Mouse (Mus musculus) MEL (cell line): ENCODE measurements around the gene Skor1. TPM values are rescaled to one million over a fixed set of nuclear protein-coding genes. Genes with fewer than 3 reads are reported as not detected.

ENCODE experiments used
- DNase-seq: peaks from one replicate; pipeline ENCODE4 v3.0.0; 2011; ENCODE audit warnings: low read depth, low spot score
- H3K27ac ChIP-seq: 2 replicates; pipeline ENCODE4 v1.5.1; 2012; ENCODE audit warnings: low read depth, mild to moderate bottlenecking, control low read depth, low read length, moderate library complexity; ENCODE audit not compliant: control insufficient read depth
- H3K27me3 ChIP-seq, 2 experiments: fragments of 150-350 bp in 1 of 2; sonication (generic) in 1 of 2; 2 replicates each; pipeline ENCODE4 v1.6.1; 2012; ENCODE audit warnings: low read length in 2 of 2, mild to moderate bottlenecking in 2 of 2, improper control_type of control experiment in 1 of 2, moderate library complexity in 1 of 2; ENCODE audit not compliant: insufficient read depth in 2 of 2, control insufficient read depth in 1 of 2
- H3K36me3 ChIP-seq, 2 experiments: 2 replicates each; pipeline ENCODE4 v1.6.1; 2012 to 2014; ENCODE audit warnings: low read length in 2 of 2, improper control_type of control experiment in 1 of 2, inconsistent platforms in 1 of 2, mild to moderate bottlenecking in 1 of 2; ENCODE audit not compliant: insufficient read depth in 2 of 2, control insufficient read depth in 1 of 2
- H3K4me1 ChIP-seq, 2 experiments: fragments of 150-350 bp in 1 of 2; sonication (generic) in 1 of 2; 2 replicates each; pipeline ENCODE4 v1.6.1; 2012; ENCODE audit warnings: low read length in 2 of 2, improper control_type of control experiment in 1 of 2, mild to moderate bottlenecking in 1 of 2; ENCODE audit not compliant: insufficient read depth in 2 of 2, control insufficient read depth in 1 of 2
- H3K4me3 ChIP-seq, 2 experiments: fragments of 150-350 bp in 1 of 2; sonication (generic) in 1 of 2; 2 replicates each; pipeline ENCODE4 v1.5.1; 2012; ENCODE audit warnings: low read depth in 2 of 2, low read length in 2 of 2, mild to moderate bottlenecking in 2 of 2, moderate library complexity in 2 of 2, control low read depth in 1 of 2, improper control_type of control experiment in 1 of 2; ENCODE audit not compliant: control insufficient read depth in 1 of 2, insufficient read depth in 1 of 2
- H3K79me2 ChIP-seq: 2 replicates; pipeline ENCODE4 v1.6.1; 2012; ENCODE audit warnings: mild to moderate bottlenecking, low read length, moderate library complexity; ENCODE audit not compliant: control insufficient read depth, poor library complexity, insufficient read depth
- H3K9ac ChIP-seq: 2 replicates; pipeline ENCODE4 v1.6.1; 2012; ENCODE audit warnings: low read depth, mild to moderate bottlenecking, control low read depth, low read length, moderate library complexity; ENCODE audit not compliant: control insufficient read depth, poor library complexity, severe bottlenecking
- H3K9me3 ChIP-seq: fragments of 150-350 bp; sonication (generic); replicated peaks from 2 replicates; pipeline ENCODE4 v1.6.1; 2012; ENCODE audit warnings: mild to moderate bottlenecking, low read length, improper control_type of control experiment, moderate library complexity; ENCODE audit not compliant: insufficient read depth
- BHLHE40 ChIP-seq: IDR thresholded peaks from 2 replicates; pipeline ENCODE4 v1.6.1; 2012; ENCODE audit warnings: low read depth, mild to moderate bottlenecking, inconsistent platforms, low read length, improper control_type of control experiment, borderline replicate concordance
- CHD1 ChIP-seq: IDR thresholded peaks from 2 replicates; pipeline ENCODE4 v1.6.1; 2012; ENCODE audit warnings: low read depth, mild to moderate bottlenecking, inconsistent platforms, low read length, improper control_type of control experiment
- CTCF ChIP-seq, 3 experiments: IDR thresholded peaks in 2 of 3; conservative IDR thresholded peaks in 1 of 3; 2 replicates each; pipeline ENCODE4 v1.5.1; 2011 to 2012; ENCODE audit warnings: low read length in 3 of 3, low read depth in 2 of 3, mild to moderate bottlenecking in 2 of 3, improper control_type of control experiment in 1 of 3, inconsistent platforms in 1 of 3, mixed read lengths in 1 of 3, moderate library complexity in 1 of 3; ENCODE audit not compliant: control insufficient read depth in 1 of 3, insufficient read depth in 1 of 3, poor library complexity in 1 of 3, severe bottlenecking in 1 of 3
- EP300 ChIP-seq, 2 experiments: IDR thresholded peaks; 2 replicates each; pipeline ENCODE4 v1.6.1; 2011; ENCODE audit warnings: improper control_type of control experiment in 2 of 2, low read length in 2 of 2, low read depth in 1 of 2, mild to moderate bottlenecking in 1 of 2
- JUND ChIP-seq: IDR thresholded peaks from 2 replicates; pipeline ENCODE4 v1.6.1; 2011; ENCODE audit warnings: low read depth, mild to moderate bottlenecking, improper control_type of control experiment, low read length
- KAT2A ChIP-seq: conservative IDR thresholded peaks from 2 replicates; pipeline ENCODE4 v1.6.1; 2012; ENCODE audit warnings: low read depth, low read length, improper control_type of control experiment, inconsistent platforms
- MAFK ChIP-seq: IDR thresholded peaks from 2 replicates; pipeline ENCODE4 v1.6.1; 2011; ENCODE audit warnings: low read depth, mild to moderate bottlenecking, low read length, improper control_type of control experiment, borderline replicate concordance
- MAX ChIP-seq: IDR thresholded peaks from 2 replicates; pipeline ENCODE4 v1.6.1; 2011; ENCODE audit warnings: low read length, improper control_type of control experiment
- MEF2A ChIP-seq: IDR thresholded peaks from 2 replicates; pipeline ENCODE4 v1.6.1; 2014; ENCODE audit warnings: low read depth, mild to moderate bottlenecking, inconsistent platforms, low read length, improper control_type of control experiment; ENCODE audit not compliant: poor library complexity, insufficient replicate concordance, severe bottlenecking; ENCODE audit errors: extremely low read depth
- MXI1 ChIP-seq: IDR thresholded peaks from 2 replicates; pipeline ENCODE4 v1.6.1; 2011; ENCODE audit warnings: mild to moderate bottlenecking, low read depth, low read length, improper control_type of control experiment
- MYB ChIP-seq: IDR thresholded peaks from 2 replicates; pipeline ENCODE4 v1.6.1; 2011; ENCODE audit warnings: mild to moderate bottlenecking, low read depth, low read length, improper control_type of control experiment
- NELFE ChIP-seq: IDR thresholded peaks from 2 replicates; pipeline ENCODE4 v1.6.1; 2011; ENCODE audit warnings: low read depth, low read length, improper control_type of control experiment
- NRF1 ChIP-seq: IDR thresholded peaks from 2 replicates; pipeline ENCODE4 v1.6.1; 2014; ENCODE audit warnings: low read depth, mild to moderate bottlenecking, inconsistent platforms, low read length, improper control_type of control experiment, moderate library complexity; ENCODE audit not compliant: poor library complexity, insufficient read depth, severe bottlenecking
- POLR2A ChIP-seq, 2 experiments: IDR thresholded peaks; 2 replicates each; pipeline ENCODE4 v1.6.1; 2011 to 2012; ENCODE audit warnings: low read length in 2 of 2, mild to moderate bottlenecking in 2 of 2, control low read depth in 1 of 2, improper control_type of control experiment in 1 of 2, low read depth in 1 of 2, moderate library complexity in 1 of 2; ENCODE audit not compliant: control insufficient read depth in 1 of 2, insufficient read depth in 1 of 2, poor library complexity in 1 of 2
- POLR2AphosphoS2 ChIP-seq: IDR thresholded peaks from 2 replicates; pipeline ENCODE4 v1.6.1; 2011; ENCODE audit warnings: low read length, improper control_type of control experiment
- RAD21 ChIP-seq: IDR thresholded peaks from 2 replicates; pipeline ENCODE4 v1.6.1; 2011; ENCODE audit warnings: mild to moderate bottlenecking, low read depth, low read length, improper control_type of control experiment
- RCOR1 ChIP-seq: IDR thresholded peaks from 2 replicates; pipeline ENCODE4 v1.6.1; 2012; ENCODE audit warnings: low read depth, mild to moderate bottlenecking, inconsistent platforms, low read length, improper control_type of control experiment
- SIN3A ChIP-seq: IDR thresholded peaks from 2 replicates; pipeline ENCODE4 v1.6.1; 2012; ENCODE audit warnings: low read length, improper control_type of control experiment, inconsistent platforms
- TCF12 ChIP-seq: IDR thresholded peaks from 2 replicates; pipeline ENCODE4 v1.6.1; 2014; ENCODE audit warnings: low read depth, mild to moderate bottlenecking, inconsistent platforms, low read length, improper control_type of control experiment, moderate library complexity
- USF1 ChIP-seq: IDR thresholded peaks from 2 replicates; pipeline ENCODE4 v1.6.1; 2014; ENCODE audit warnings: low read depth, mild to moderate bottlenecking, inconsistent platforms, low read length, improper control_type of control experiment, moderate library complexity
- USF2 ChIP-seq, 2 experiments: IDR thresholded peaks; 2 replicates each; pipeline ENCODE4 v1.6.1; 2011 to 2012; ENCODE audit warnings: improper control_type of control experiment in 2 of 2, low read length in 2 of 2, borderline replicate concordance in 1 of 2, inconsistent platforms in 1 of 2, low read depth in 1 of 2, mild to moderate bottlenecking in 1 of 2; ENCODE audit not compliant: insufficient read depth in 1 of 2
- ZKSCAN1 ChIP-seq: IDR thresholded peaks from 2 replicates; pipeline ENCODE4 v1.6.1; 2012; ENCODE audit warnings: low read depth, mild to moderate bottlenecking, inconsistent platforms, low read length, improper control_type of control experiment, moderate library complexity
- ZMIZ1 ChIP-seq: IDR thresholded peaks from 2 replicates; pipeline ENCODE4 v1.6.1; 2012; ENCODE audit warnings: low read depth, mild to moderate bottlenecking, inconsistent platforms, low read length, improper control_type of control experiment, moderate library complexity
- ZNF384 ChIP-seq: IDR thresholded peaks from 2 replicates; pipeline ENCODE4 v1.6.1; 2012; ENCODE audit warnings: low read depth, mild to moderate bottlenecking, inconsistent platforms, low read length, improper control_type of control experiment
- polyA plus RNA-seq, 2 experiments: library from polyadenylated mRNA; stranded (reverse) in 1 of 2; unstranded in 1 of 2; fragments of >175 nt in 1 of 2; fragments of >200 nt in 1 of 2; gene quantifications; 2 replicates each; pipeline versions ENCODE4 v1.2.1 to v1.2.4; 2012; ENCODE audit warnings: low replicate concordance in 2 of 2, low read depth in 1 of 2; ENCODE audit not compliant: insufficient read length in 2 of 2, insufficient read depth in 1 of 2, missing spikeins in 1 of 2
- total RNA-seq: library from RNA; depleted of rRNA; stranded (reverse); fragments of 300-350 nt; gene quantifications from 2 replicates; pipeline ENCODE4 v1.2.3, GENCODE M21; 2012

The Skor1 gene
- total and polyA plus RNA-seq, 3 experiments, result 0.06 TPM; not detected in 2

- Histone ChIP-seq H3K9me3 (no peaks in the 10 kb centered on the region), H3K4me1 (no peaks in the 10 kb centered on the region), H3K4me3 (no peak overlapping the region)
- no peak for TF ChIP-seq ZKSCAN1
- no peak for TF ChIP-seq USF2 (IDR thresholded peaks at IDR 0.05; ENCODE audit: borderline replicate concordance in 1 of 2, insufficient read depth in 1 of 2, low read depth in 1 of 2, low read length in 2 of 2)
- TF ChIP-seq RCOR1, result no peak
- TF ChIP-seq MEF2A, result no peak
- TF ChIP-seq, all 39 proteins: peak for 0
- H3K79me2 ChIP-seq, result no peaks in the 10 kb centered on the region
- H3K27ac ChIP-seq, result no peak overlapping the region
- DNase-seq, result no peak
- H3K27me3 ChIP-seq, result peaks cover 3 to 8% of the 10 kb centered on the region in 2 experiments
- H3K36me3 ChIP-seq, result peaks cover 0 to 3% of the 10 kb centered on the region in 2 experiments; a peak in 1 of 4 replicates
- no peak overlapping the region for H3K9ac ChIP-seq
Measured at GRCm38 (mm10) chr9:63092567-63092966, 56.2 kb downstream of the Skor1 start.

GRCm38 (mm10) chr9:63091971-63092528 is 56.7 kb downstream of the Skor1 start:
- Histone ChIP-seq H3K4me1 (no peaks in the 10 kb centered on the region), H3K9me3 (no peaks in the 10 kb centered on the region), H3K4me3 (peak overlapping the region in 1 of 2 experiments; percentile 27; a peak in 1 of 4 replicates), H3K79me2 (no peaks in the 10 kb centered on the region), H3K27ac (no peak overlapping the region), H3K27me3 (peaks cover 3 to 12% of the 10 kb centered on the region in 2 experiments), H3K9ac (no peak overlapping the region), H3K36me3 (peaks cover 0 to 3% of the 10 kb centered on the region in 2 experiments; a peak in 1 of 4 replicates)
- DNase-seq, result no peak
- TF ChIP-seq NRF1, result no peak
- no peak for TF ChIP-seq ZNF384

- H3K4me1 ChIP-seq, result no peaks in the 10 kb centered on the region
- no peak overlapping the region for H3K27ac ChIP-seq
- DNase-seq, result no peak
- peaks cover 0 to 3% of the 10 kb centered on the region in 2 experiments; a peak in 1 of 4 replicates for H3K36me3 ChIP-seq
- no peak for TF ChIP-seq BHLHE40
- TF ChIP-seq RAD21, result no peak
- TF ChIP-seq CTCF (IDR thresholded peaks at IDR 0.05 in 2 of 3, conservative IDR thresholded peaks at IDR 0.05 in 1 of 3; ENCODE audit: control insufficient read depth in 1 of 3, insufficient read depth in 1 of 3, low read depth in 2 of 3, low read length in 3 of 3, poor library complexity in 1 of 3, severe bottlenecking in 1 of 3), result no peak
- no peak for TF ChIP-seq POLR2AphosphoS2
- TF ChIP-seq MYB, result no peak
- no peak for TF ChIP-seq TCF12
- TF ChIP-seq ZKSCAN1, result no peak
- no peak for TF ChIP-seq SIN3A
- no peak for TF ChIP-seq EP300 (IDR thresholded peaks at IDR 0.05; ENCODE audit: low read depth in 1 of 2, low read length in 2 of 2)
- no peak for TF ChIP-seq USF1
- no peak for TF ChIP-seq CHD1
- no peak for TF ChIP-seq ZMIZ1
- TF ChIP-seq MXI1, result no peak
- TF ChIP-seq JUND, result no peak
- TF ChIP-seq NELFE, result no peak
- TF ChIP-seq POLR2A (IDR thresholded peaks at IDR 0.05; ENCODE audit: control insufficient read depth in 1 of 2, insufficient read depth in 1 of 2, low read depth in 1 of 2, low read length in 2 of 2, poor library complexity in 1 of 2), result no peak
- TF ChIP-seq KAT2A, result no peak
- no peak for TF ChIP-seq MAX
- TF ChIP-seq MAFK, result no peak
- no peak overlapping the region for H3K9ac ChIP-seq
- no peaks in the 10 kb centered on the region for H3K9me3 ChIP-seq
- no peaks in the 10 kb centered on the region for H3K79me2 ChIP-seq
- no peak overlapping the region for H3K4me3 ChIP-seq
- H3K27me3 ChIP-seq, result peaks cover 7 to 15% of the 10 kb centered on the region in 2 experiments
Measured at GRCm38 (mm10) chr9:63091101-63091921, 57.5 kb downstream of the Skor1 start.
